Mouse (Mus musculus) adrenal gland, adult 10 weeks (tissue): ENCODE results near the gene Gm21394. TPM values are rescaled to one million over a fixed set of nuclear protein-coding genes. Genes with fewer than 3 reads are reported as not detected.

Experiments
- polyA plus RNA-seq: library from polyadenylated mRNA; stranded (reverse); fragments of 350-450 nt; fragmentation: Illumina TruSeq; extraction: RNeasy Lipid Tissue Mini Kit (QIAGEN cat#74804); gene quantifications from one replicate; pipeline ENCODE4 v1.2.3, GENCODE M21; 2014; ENCODE audit warnings: low read depth, low replicate concordance

Gm21394 gene
- polyA plus RNA-seq: not detected

GRCm38 (mm10) chrY:84564807-84565206, at the start of gene Gm21394:
Gene Gm21394 (minus strand): TSS chrY:84564907.

Other genes with a start within 250 kb of the Gm21394 start
- gene Gm21409, start 181.8 kb upstream of the Gm21394 start, polyA plus RNA-seq: not detected